Mouse (Mus musculus) bone marrow, adult 2 months (tissue): Measurements from ENCODE around the gene Kcnmb1. TPM values are rescaled to one million over a fixed set of nuclear protein-coding genes. Genes with fewer than 3 reads are reported as not detected.
A peak's percentile ranks its signal among the peaks of the same experiment; 100 is the strongest.

Experiments
- H3K27ac ChIP-seq: fragments of 200-500 bp; 2 replicates; pipeline ENCODE4 v1.5.1; 2012; ENCODE audit warnings: low read depth, mild to moderate bottlenecking, control low read depth, inconsistent platforms, low read length; ENCODE audit not compliant: control insufficient read depth, poor library complexity, insufficient read depth
- H3K4me1 ChIP-seq: fragments of 200-500 bp; 2 replicates; pipeline ENCODE4 v1.6.1; 2011; ENCODE audit warnings: low read length; ENCODE audit not compliant: control insufficient read depth, insufficient read depth
- H3K4me3 ChIP-seq: fragments of 200-500 bp; replicated peaks from 2 replicates; pipeline ENCODE3; 2011; ENCODE audit warnings: mild to moderate bottlenecking, low read depth, low read length, control low read depth; ENCODE audit not compliant: control insufficient read depth
- CTCF ChIP-seq: fragments of 200-500 bp; IDR thresholded peaks from 2 replicates; pipeline ENCODE4 v1.5.1; 2011; ENCODE audit warnings: low read length, control low read depth; ENCODE audit not compliant: control insufficient read depth, insufficient read depth
- POLR2A ChIP-seq: fragments of 200-500 bp; IDR thresholded peaks from 2 replicates; pipeline ENCODE4 v1.6.1; 2011; ENCODE audit warnings: low read depth, mild to moderate bottlenecking, control low read depth, low read length, borderline replicate concordance; ENCODE audit not compliant: control insufficient read depth
- WGBS: fragments of 180-500 bp; shearing (Covaris S2); methylation state at CpG from one replicate; pipeline ENCODE4 v1.1.7; 2018; 5-methylcytosine and 5-hydroxymethylcytosine counted together
- polyA plus RNA-seq: library from polyadenylated mRNA; stranded (reverse); fragments of >200 nt; gene quantifications from 2 replicates; pipeline ENCODE4 v1.2.4, GENCODE M21; 2011; ENCODE audit warnings: low replicate concordance; ENCODE audit not compliant: missing spikeins, insufficient read depth, insufficient read length

The Kcnmb1 gene
- polyA plus RNA-seq, 1 experiment, result not detected

DNA sequence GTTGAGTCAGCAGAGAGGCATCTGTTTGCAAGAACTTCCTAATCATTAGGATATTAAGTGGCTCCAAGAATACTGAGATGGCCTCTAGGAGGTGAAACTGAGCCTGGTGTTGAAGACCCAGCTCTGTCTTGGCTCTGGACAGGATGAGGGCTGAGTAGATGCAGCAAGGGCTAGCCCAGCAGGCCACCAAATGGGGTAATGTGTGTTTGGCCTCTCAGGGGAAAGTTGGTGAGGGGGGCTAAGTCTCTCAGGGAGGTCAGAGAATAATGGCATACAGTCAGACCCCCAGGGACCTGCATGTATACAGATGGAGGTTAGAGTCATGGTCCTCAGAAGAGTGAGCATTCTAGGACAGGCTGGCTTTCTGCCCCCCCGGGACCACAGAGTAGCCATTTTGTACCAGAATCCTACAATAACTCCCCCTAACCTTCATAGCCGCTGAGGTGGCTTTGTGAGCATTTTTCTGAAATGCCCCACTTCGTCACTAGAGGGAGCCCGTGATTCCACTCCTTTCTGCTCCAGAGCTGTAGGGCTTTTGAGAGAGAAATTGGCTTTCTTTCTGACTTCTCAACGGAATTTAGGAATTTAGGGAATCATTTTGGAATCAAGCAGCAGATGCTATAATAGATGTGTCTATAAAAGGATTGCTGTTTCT is 39.3 kb downstream of the Kcnmb1 start:
- H3K27ac ChIP-seq, result no peak overlapping the region
- peak; percentile 63; the same call in 1 of the 2 replicates for TF ChIP-seq CTCF
- TF ChIP-seq POLR2A, result no peak
- H3K4me3 ChIP-seq, result no peak overlapping the region
- no peaks in the 10 kb centered on the region; the same call in 1 of the 2 replicates for H3K4me1 ChIP-seq
- 3% methylated on average over 5 of the region's 5 CpGs for WGBS

- H3K27ac ChIP-seq, result no peak overlapping the region
- no peak overlapping the region for H3K4me3 ChIP-seq
- no peaks in the 10 kb centered on the region; the same call in 1 of the 2 replicates for H3K4me1 ChIP-seq
- no peak for TF ChIP-seq CTCF
- no peak for TF ChIP-seq POLR2A
- 68% methylated on average over 5 of the region's 5 CpGs for WGBS
Measured at GRCm38 (mm10) chr11:34002593-34002965, 39.8 kb downstream of the Kcnmb1 start.

GRCm38 (mm10) chr11:34007616-34008015 is 44.8 kb downstream of the Kcnmb1 start:
- H3K4me3 ChIP-seq, result no peak overlapping the region
- no peak overlapping the region for H3K27ac ChIP-seq
- WGBS, result 71% methylated on average over 2 of the region's 2 CpGs
- H3K4me1 ChIP-seq, result peaks cover 1% of the 10 kb centered on the region; the same call in 1 of the 2 replicates
- TF ChIP-seq CTCF (no peak), POLR2A (no peak)

- Histone ChIP-seq H3K27ac (peak overlapping the region; percentile 91), H3K4me3 (peak overlapping the region; percentile 56), H3K4me1 (peaks cover 1% of the 10 kb centered on the region; the same call in 1 of the 2 replicates)
- under 1% methylated on average over 11 of the region's 11 CpGs for WGBS
- TF ChIP-seq POLR2A (0 out of 2 replicates have a peak, but pooled peaks have one; percentile 40), CTCF (no peak)
Measured at GRCm38 (mm10) chr11:34008214-34008613, 45.4 kb downstream of the Kcnmb1 start.

DNA sequence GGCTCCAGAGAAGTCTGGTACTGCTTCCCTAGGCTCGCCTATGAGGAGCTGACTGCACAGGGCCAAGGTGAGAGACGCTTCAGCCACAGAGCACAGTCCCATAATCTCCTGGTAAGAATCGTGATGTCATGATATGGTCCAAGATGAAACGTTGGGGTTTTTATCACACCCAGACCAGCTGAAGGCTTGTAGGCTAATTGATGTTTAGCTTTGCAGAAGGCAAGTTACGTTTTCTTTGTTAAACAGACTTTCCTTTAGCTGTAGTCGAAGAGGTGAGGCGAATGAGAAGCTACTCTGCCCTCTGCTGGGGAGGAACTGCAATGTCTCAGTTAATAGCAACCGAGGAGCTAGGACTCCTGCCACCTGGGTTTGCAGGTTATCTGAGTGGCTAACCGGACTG is 45.9 kb downstream of the Kcnmb1 start:
- peak overlapping the region; percentile 91 for H3K27ac ChIP-seq
- H3K4me1 ChIP-seq, result peaks cover 1% of the 10 kb centered on the region; the same call in 1 of the 2 replicates
- 5% methylated on average over 9 of the region's 9 CpGs for WGBS
- H3K4me3 ChIP-seq, result peak overlapping the region; percentile 56
- TF ChIP-seq POLR2A (no peak), CTCF (peak; percentile 79)

GRCm38 (mm10) chr11:34009316-34010087 is 46.7 kb downstream of the Kcnmb1 start:
- Histone ChIP-seq H3K27ac (peak overlapping the region; percentile 81), H3K4me3 (no peak overlapping the region), H3K4me1 (peaks cover 1% of the 10 kb centered on the region; the same call in 1 of the 2 replicates)
- TF ChIP-seq CTCF (no peak), POLR2A (no peak)
- 20% methylated on average over 12 of the region's 12 CpGs for WGBS

GRCm38 (mm10) chr11:34010133-34010858 is 47.5 kb downstream of the Kcnmb1 start:
- peaks cover 1% of the 10 kb centered on the region; the same call in 1 of the 2 replicates for H3K4me1 ChIP-seq
- H3K27ac ChIP-seq, result peak overlapping the region; percentile 81
- no peak for TF ChIP-seq CTCF
- TF ChIP-seq POLR2A, result no peak
- H3K4me3 ChIP-seq, result no peak overlapping the region
- 30% methylated on average over 7 of the region's 7 CpGs for WGBS

GRCm38 (mm10) chr11:34010859-34011172 is 48.0 kb downstream of the Kcnmb1 start:
- 13% methylated on average over 4 of the region's 4 CpGs for WGBS
- Histone ChIP-seq H3K4me3 (no peak overlapping the region), H3K4me1 (peaks cover 1% of the 10 kb centered on the region; the same call in 1 of the 2 replicates), H3K27ac (peak overlapping the region; percentile 29; the same call in 1 of the 2 replicates)
- TF ChIP-seq POLR2A (no peak), CTCF (no peak)
